Mouse (Mus musculus): ENCODE data around the gene Gcnt2. TPM values are rescaled to one million over a fixed set of nuclear protein-coding genes. Genes with fewer than 3 reads are reported as not detected.
A peak's percentile ranks its signal among the peaks of the same experiment; 100 is the strongest.
"Not testable (repeated sequence)": the region's sequence is repeated elsewhere in the genome, so short reads cannot be mapped to it uniquely, and the experiment has no call there.

Gene Gcnt2
- total RNA-seq, 2 experiments from 2014 or later, result 4.9 to 5.3 TPM

GRCm38 (mm10) chr13:40998537-40998936 is 139.0 kb downstream of the Gcnt2 start:
- DNase-seq, result not testable (repeated sequence)

GRCm38 (mm10) chr13:41000140-41000925 is 140.8 kb downstream of the Gcnt2 start:
- DNase-seq, result peak; percentile 32

GRCm38 (mm10) chr13:41000926-41001639 is 141.5 kb downstream of the Gcnt2 start, which contains the start of gene Pak1ip1:
Pak1ip1 (plus strand) TSS chr13:41001023.
- peak; percentile 90 for DNase-seq

GRCm38 (mm10) chr13:41002001-41002400 is 142.4 kb downstream of the Gcnt2 start:
- DNase-seq, result no peak

DNA sequence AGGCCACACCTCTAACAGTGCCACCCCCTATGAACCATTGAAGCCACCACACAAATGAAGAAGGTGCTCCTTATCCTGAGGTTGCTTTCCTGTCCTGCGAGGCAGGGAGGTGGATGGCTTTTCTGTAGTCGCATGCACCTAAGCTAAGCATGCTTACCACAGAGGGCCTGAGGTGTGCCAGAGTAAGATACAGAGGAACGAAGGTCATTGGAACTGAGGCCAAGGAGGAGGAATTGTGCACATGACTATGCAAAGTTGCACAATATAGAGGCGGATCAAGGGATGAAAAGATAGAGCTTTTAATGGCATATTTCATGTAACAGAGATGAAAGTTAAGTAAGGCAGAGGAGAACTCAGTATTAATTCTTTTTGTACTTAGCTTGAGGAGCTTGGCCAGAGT is 146.7 kb downstream of the Gcnt2 start:
- no peak for DNase-seq

DNA sequence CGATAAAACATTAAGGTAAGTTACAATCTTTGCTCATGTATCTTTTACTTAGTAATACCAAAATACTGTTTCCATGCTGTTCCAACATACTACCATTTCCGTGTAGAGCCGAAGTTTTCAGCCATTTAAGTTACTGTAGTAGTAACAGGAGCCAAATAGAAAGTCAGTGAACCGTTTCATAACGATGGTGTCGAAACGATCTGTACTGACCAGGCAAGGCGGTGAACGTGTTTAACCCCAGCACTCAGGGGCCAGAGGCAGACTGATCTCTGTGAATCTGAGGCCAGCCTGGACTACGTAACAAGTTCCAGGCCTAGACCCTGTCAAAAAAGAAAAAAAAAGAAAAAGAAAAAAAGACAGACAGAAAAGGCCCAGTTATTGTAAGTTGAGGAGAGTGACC is 148.7 kb downstream of the Gcnt2 start:
- no peak for DNase-seq

- no peak for DNase-seq
Measured at GRCm38 (mm10) chr13:41008946-41009345, 149.4 kb downstream of the Gcnt2 start.

Small RNA genes within 50 kb of the gene (microRNA-seq; reads per million reads assigned to microRNA genes)
- 0 reads per million in 2 experiments for gene Mir5124a (ENCODE audit: borderline replicate concordance in 2 of 2)

Other genes with a start within 250 kb of the Gcnt2 start
- gene Tfap2a, start 121.4 kb upstream of the Gcnt2 start, total RNA-seq (2021), result not detected
- 10 to 100 TPM; 24.5 to 26.3 TPM for gene Pak1ip1, start 141.3 kb downstream of the Gcnt2 start, total RNA-seq (2021)
- gene Tmem14c, start 156.5 kb downstream of the Gcnt2 start, total RNA-seq (2021), result 10 to 100 TPM; 80.7 to 82.9 TPM
- not detected for gene Mak, start 220.0 kb downstream of the Gcnt2 start, total RNA-seq (2021)

Measured in gastrocnemius, postnatal 25 days (tissue).